In the genomic region with DNA sequence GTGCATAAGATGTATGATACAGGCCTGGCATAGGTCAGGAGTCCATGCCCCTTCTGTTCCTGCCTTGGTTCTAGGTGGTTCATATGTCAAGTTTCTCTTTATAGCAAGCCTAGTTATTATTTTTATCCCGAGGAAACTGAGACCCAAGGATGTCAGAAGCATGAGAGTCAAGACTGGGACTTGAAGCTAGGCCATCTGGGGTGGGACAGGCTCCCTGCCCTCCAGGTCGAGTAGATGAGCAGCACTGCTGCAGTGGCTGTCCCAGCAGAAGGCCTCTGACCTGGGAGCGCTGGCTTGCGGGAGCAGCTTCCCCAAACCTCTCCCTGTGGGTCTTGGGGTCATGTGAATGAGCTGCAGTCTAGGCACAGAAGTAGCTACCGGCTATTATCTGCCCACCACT, we compare ENCODE assay signal across 23 mouse cellular contexts. TPM values are rescaled to one million over a fixed set of nuclear protein-coding genes. Genes with fewer than 3 reads are reported as not detected.
DNase-seq lines count a peak whose midpoint lies in the region; ATAC-seq lines count a peak whose summit lies in the region.
"Had no signal": no experiment of that assay in that cellular context is flagged by ENCODE, and none has a peak within 500 bp of the region (broad histone marks: within the 10 kb centered on the region; RNA-seq: fewer than 3 reads in every experiment).

No protein-coding gene starts in this region.

- intact Hi-C loops in gastrocnemius, postnatal 14 days (cut with DNase I; ENCODE audit: low total_unique reads): no loop called here

- 0 out of 2 replicates have a peak overlapping the region, but pooled peaks have one; percentile 30 for H3K27ac ChIP-seq in heart, embryonic 10.5 days
- H3K27ac ChIP-seq in heart, embryonic 12.5 days (ENCODE audit: poor library complexity, severe bottlenecking): no peak overlapping the region
- H3K27ac ChIP-seq: embryonic facial prominence, embryonic 13.5 days; embryonic facial prominence, embryonic 15.5 days had no signal

- H3K4me2 ChIP-seq in heart, embryonic 12.5 days: no peak overlapping the region
- H3K4me2 ChIP-seq: embryonic facial prominence, embryonic 13.5 days; embryonic facial prominence, embryonic 15.5 days had no signal

- no peaks in the 10 kb centered on the region for H3K27me3 ChIP-seq in heart, embryonic 10.5 days (ENCODE audit: insufficient read depth, poor library complexity, severe bottlenecking)
- no peaks in the 10 kb centered on the region for H3K27me3 ChIP-seq in heart, embryonic 12.5 days (replicated peaks)
- H3K27me3 ChIP-seq: embryonic facial prominence, embryonic 13.5 days; embryonic facial prominence, embryonic 15.5 days had no signal

- H3K4me1 ChIP-seq in heart, embryonic 10.5 days: peaks cover 17% of the 10 kb centered on the region
- H3K4me1 ChIP-seq in heart, embryonic 12.5 days (replicated peaks): peaks cover 4% of the 10 kb centered on the region

- no peaks in the 10 kb centered on the region for H3K9me3 ChIP-seq in heart, embryonic 10.5 days
- H3K9me3 ChIP-seq in heart, embryonic 12.5 days (replicated peaks): no peaks in the 10 kb centered on the region
- H3K9me3 ChIP-seq: embryonic facial prominence, embryonic 13.5 days; embryonic facial prominence, embryonic 15.5 days had no signal

- ATAC-seq in heart, embryonic 12.5 days (ENCODE audit: insufficient number of reproducible peaks, low FRiP score): no peak
- ATAC-seq: forebrain, embryonic 14.5 days; forebrain, embryonic 16.5 days had no signal

- H3K36me3 ChIP-seq in heart, embryonic 10.5 days: no peaks in the 10 kb centered on the region
- no peaks in the 10 kb centered on the region for H3K36me3 ChIP-seq in heart, embryonic 12.5 days
- H3K36me3 ChIP-seq: embryonic facial prominence, embryonic 13.5 days; embryonic facial prominence, embryonic 15.5 days had no signal

- WGBS in heart, embryonic 10.5 days: 75% methylated on average over 5 of the region's 5 CpGs
- WGBS in heart, embryonic 12.5 days: 70% methylated on average over 5 of the region's 5 CpGs

- H3K9ac ChIP-seq in heart, embryonic 12.5 days: no peak overlapping the region
- H3K9ac ChIP-seq: embryonic facial prominence, embryonic 13.5 days; embryonic facial prominence, embryonic 15.5 days had no signal

- no peak overlapping the region for H3K4me3 ChIP-seq in heart, embryonic 10.5 days
- H3K4me3 ChIP-seq in heart, embryonic 12.5 days: no peak overlapping the region
- H3K4me3 ChIP-seq: embryonic facial prominence, embryonic 13.5 days; embryonic facial prominence, embryonic 15.5 days; erythroblast, embryonic 14.5 days had no signal

- DNase-seq in gastrocnemius, adult 18-20 months (ENCODE audit: low spot score): peak; percentile 39
- DNase-seq in gastrocnemius, postnatal 14 days: no peak
- DNase-seq in gastrocnemius, adult 8-10 months (ENCODE audit: low spot score in 2 of 2): peak; percentile 16 to 42
- DNase-seq in gastrocnemius, postnatal 10 days: no peak
- DNase-seq in heart, embryonic 10.5 days (ENCODE audit: low spot score): no peak
- DNase-seq in skeletal muscle tissue, adult 2 months (ENCODE audit: low read depth, low spot score): peak; percentile 78
- DNase-seq in embryo, embryonic 9.5 days (ENCODE audit: extremely low spot score): no peak
- DNase-seq: adrenal gland, adult 2 months; adrenal gland, postnatal 10 days; adrenal gland, postnatal 25 days; cerebellum, adult 11 months; cerebellum, adult 18-20 months; cerebellum, adult 8-10 months; cerebellum, adult 9-11 months; cerebellum, postnatal 14 days; cerebellum, postnatal 36 days; embryo, embryonic 11 days had no signal

RNA-seq across cellular contexts. Expression of gene Bpgm, which starts 47.5 kb away (rescaled TPM):
- 100 to 1,000 TPM in 1 of 2 experiments, 10 to 100 TPM in 1; 97.7 to 105 TPM for total RNA-seq in gastrocnemius, adult 18-20 months (2021)
- total RNA-seq in gastrocnemius, postnatal 14 days (2021): 10 to 100 TPM; 42.7 to 53.8 TPM
- total RNA-seq in gastrocnemius, adult 8-10 months (2022): 100 to 1,000 TPM; 101 to 121 (median 108) TPM
- total RNA-seq in gastrocnemius, postnatal 10 days (2021): 10 to 100 TPM; 39.7 to 42.4 TPM
- polyA plus RNA-seq in heart, embryonic 10.5 days (2016; fragmentation: Nextera tagmentation; extraction: Ambion mirVana): 54.3 and 59.3 TPM in 2 replicates
- polyA plus RNA-seq in heart, embryonic 12.5 days (2016; fragmentation: Nextera tagmentation; extraction: Ambion mirVana): 78.0 and 85.2 TPM in 2 replicates

Comparison
In these comparisons a context has a peak if more than half of its experiments do, and no peak if none do; other contexts are left out.
1. DNase-seq: peak in gastrocnemius, adult 18-20 months (single experiment), gastrocnemius, adult 8-10 months (2 of 2) and skeletal muscle tissue, adult 2 months (single experiment); none in gastrocnemius, postnatal 14 days (single experiment), gastrocnemius, postnatal 10 days (single experiment), heart, embryonic 10.5 days (single experiment) and embryo, embryonic 9.5 days (single experiment).